Mouse (Mus musculus) fat pad, adult 2 months (tissue): ENCODE data around the gene Smtnl1.

Source experiments
- DNase-seq: peaks from one replicate; pipeline ENCODE4 v3.0.0-alpha.2; 2011; ENCODE audit warnings: low read depth, low spot score; ENCODE audit errors: extremely low read depth

Smtnl1 gene

DNA sequence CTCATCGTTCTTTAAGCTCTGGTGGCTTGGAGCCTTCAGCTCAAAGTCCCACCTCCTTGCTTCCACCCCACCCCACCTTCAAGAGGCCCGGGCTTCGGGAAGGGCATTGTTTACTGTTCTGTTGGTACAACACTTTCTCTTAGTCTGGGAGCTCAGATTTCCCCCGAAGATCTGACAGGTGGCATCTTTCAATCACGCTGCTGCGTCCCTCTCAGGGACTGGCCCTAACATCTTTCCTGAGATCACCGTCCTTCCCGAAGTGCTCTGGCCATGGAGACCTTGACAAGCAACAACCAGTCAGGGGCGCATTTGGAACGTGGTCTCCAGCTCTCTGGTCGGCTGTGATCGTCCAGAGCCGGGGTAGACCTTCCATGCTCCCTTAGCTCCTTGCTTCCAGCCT is at the start of gene Smtnl1:
Gene Smtnl1, minus strand, starts transcription at position 101 of the 400 bp plus-strand sequence.
- DNase-seq: no peak

DNA sequence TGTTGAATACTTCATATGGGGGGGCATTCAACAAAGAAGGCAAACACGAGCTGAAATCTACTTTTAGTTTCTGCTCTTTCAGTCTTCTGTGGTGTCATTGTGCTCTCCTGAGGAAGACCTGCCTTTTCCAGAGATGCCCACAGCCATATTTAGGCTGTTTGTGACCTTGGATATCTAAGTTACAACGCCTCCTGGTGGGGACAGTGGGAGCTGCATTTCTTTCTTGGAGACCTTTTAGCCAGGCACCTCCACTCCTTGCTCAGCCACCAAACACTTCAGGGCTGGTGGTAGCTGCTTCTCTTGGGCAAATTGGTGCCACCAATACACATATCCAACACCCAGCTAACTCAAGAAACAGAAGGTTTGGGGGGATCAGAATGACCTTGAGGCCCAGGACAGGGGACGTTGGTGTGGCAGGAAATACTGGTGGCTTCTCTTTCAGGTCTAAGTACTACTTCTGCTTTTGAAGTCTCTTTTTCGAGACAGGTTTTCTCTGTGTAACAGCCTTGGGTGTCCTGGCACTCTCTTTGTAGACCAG is 48.2 kb upstream of the Smtnl1 start:
- DNase-seq: no peak

DNA sequence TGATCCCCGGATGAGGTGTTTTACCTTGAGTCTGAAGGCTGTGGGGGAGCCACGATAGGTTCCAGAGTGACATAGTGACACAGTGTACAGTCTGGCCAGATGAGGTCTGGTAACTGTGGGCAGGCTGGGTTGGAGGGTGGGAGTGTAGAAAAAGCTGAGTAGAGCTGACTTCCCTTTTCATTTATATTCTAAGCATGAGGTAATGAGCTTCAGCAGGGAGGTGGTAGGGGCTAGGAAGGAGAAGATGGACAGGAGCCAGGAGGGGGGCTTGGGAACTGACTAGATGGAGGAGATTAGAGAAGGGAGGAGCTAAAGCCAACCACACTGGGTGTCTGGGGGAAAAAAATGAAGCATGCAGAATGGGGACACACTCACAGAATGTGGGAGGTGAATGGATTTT is 46.5 kb upstream of the Smtnl1 start:
- no peak for DNase-seq

DNA sequence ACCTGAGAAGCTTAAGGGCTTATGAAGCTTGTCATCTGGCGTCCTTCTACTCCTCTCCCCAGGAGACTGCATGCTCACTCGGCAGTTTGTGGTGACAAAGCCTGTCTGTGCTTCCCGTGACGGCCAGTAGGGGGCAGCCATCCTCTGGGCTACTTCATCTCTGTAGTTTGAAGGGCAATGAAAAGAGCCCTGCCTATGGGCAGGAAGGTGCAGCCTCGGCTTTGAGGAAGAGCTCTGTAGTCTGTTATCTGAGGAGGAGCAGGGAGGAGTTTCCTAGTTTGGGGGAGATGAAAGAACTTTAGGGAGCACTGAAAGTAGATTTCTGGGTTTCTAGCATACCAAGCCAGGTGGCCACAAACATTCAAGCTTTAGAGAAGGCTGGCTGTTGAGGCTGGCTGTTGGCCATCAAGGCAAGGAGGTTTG is 46.1 kb upstream of the Smtnl1 start:
- DNase-seq: no peak

DNA sequence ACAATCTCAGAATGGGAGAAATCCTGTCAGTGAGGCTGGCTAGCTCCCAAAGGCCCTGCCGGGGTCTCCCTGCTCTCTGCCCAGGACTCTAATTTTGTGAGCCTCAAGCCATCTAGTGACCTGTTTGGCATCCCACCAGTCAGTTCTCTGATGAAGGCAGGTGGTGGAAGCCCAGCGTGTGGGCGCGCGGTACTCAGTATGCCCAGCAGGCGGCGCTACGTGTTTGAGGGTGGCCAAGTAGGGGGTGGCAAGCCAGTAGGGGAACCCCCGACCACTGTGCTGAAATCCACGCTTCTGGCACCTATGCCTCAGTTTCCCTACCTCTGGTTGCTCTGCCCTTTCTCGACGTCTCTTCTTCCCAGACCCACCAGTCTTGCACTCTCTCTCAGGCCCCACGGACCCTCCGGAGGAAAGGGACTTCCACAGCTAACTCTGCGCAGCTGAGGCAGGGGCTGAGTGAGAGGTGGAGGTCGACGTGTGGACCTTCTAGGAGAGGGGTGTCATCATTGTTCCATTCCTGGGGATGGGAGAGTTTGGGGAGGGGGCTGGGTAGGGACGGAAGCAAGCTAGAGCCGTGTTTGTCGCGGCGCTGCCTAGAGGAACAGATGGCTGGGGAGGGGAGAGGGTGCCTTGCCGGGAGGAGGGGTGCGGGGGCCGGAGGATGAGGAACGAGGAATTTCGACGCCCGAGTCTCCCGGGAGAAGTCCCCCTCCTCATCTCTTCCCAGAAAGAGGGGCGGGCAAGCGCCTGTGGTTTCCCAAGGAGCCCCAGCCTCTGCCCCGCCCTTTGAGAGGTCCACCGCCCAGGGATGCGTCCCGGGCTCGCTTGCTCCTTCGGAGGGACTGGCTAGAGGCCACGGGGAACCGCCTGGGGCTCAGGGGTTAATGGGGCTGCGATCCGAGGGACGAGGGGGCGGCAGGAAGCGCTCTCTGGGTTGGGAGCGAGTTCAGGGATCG is 43.4 kb upstream of the Smtnl1 start:
- DNase-seq: no peak

DNA sequence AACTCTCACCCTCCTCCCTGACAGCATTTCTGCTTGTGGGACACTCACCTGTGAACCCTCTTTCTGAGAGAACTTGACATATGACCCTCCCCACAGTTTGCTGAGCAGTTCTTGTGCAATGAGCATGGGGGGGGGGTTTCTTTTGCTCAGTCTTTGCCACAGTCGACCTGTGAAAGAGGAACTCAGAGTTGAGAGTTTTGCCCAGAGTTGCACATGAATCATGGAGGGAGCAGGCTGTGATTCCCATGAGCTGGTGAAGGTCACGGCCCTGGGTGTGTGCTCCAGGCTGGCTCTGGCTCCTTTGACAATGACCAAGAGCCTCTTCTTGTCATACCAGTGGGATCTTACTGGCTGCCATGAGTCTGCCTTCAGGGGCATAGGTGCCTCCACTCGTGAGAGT is 39.8 kb upstream of the Smtnl1 start:
- DNase-seq: no peak

DNA sequence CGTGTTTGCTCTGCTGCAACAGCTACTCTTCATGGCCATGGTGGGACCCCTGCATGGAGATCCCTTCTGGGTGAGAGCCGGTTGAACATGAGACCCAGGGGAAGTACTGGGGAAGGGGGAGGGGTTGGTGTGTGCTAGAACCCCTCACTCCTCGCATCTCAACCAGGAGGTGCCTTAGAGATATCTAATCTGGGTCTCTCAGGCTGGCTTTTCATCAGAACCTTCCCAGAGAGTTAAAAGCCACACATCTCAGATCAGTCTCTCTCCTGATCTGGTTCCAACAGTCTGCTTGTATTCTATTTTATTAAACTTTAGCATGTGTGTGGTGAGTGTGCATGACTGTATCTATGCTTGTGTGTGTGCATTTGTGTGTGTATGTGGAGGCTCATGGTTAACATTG is 39.0 kb upstream of the Smtnl1 start:
- DNase-seq: no peak

DNA sequence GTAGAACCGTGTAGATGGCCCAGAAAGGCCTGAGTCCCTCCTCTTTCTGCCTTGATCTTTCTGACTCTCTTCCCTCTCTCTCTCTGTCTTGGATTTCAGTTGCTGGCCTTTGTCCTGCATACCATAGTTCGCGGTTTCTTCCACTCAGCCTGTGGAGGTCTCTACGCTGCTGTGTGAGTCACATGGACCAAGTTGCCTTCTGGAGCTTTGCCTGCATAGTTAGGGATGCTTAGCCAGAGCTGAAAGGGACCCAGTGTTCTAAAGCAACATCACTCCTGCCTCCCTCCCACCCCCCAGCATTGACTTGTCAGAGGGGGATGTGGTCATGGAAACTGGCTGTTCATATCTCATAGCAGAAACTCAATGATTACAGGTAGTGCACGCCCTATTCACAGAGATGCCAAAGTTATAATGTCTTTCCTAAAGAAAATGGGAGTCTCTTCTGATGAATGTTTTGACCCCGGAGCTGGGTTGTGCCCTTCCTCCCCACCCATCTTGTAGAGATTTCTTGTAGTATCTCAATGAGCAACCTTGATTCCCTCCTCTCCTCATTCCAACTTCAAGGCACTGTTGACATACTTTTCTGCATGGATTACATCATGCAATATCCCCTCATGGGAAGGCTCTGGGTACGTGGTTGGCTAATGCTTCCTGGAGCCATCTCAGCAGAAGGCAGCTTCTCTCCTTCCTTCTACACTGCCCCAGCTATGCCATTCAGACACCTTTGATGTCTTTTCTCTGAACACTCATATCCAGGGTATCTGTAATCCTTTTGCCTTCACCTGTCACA is 37.7 kb upstream of the Smtnl1 start:
- no peak for DNase-seq

DNA sequence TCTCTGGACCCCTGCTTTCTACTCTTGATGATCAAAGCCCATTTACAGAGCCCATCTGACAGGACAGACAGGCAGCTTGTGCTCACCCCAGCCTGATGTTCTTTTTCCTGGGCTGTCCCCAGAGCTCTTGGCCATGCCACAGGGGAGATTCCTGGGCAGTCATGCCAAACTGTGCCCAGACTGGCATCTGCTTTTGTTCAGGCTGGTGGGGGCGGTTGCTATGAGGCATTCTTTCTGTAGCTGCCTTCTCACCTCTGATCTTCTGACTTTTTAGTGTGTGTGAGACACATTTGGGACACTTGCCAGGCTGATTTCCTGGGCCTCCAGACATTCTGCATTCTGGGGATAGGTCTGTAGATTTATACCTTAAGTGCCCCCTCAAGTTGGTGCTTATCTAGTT is 36.1 kb upstream of the Smtnl1 start:
- DNase-seq: no peak

DNA sequence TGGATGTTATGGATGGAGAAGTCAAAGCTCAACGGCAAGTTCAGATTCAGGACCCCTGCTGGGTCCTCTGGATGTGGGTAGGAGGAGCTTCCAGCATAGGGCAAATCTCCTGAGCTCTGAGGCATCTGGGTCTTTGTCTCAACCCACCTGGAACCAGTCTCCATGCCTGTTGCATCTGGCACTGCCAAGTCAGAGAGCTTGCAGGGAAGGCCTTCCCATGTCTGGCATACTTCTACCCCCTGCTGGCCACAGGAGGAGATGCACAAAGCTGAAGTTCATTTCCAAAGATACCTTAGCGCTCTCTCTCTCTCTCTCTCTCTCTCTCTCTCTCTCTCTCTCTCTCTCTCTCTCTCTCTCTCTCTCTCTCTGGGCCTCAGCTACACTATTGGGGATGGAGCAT is 33.3 kb upstream of the Smtnl1 start:
- no peak for DNase-seq

DNA sequence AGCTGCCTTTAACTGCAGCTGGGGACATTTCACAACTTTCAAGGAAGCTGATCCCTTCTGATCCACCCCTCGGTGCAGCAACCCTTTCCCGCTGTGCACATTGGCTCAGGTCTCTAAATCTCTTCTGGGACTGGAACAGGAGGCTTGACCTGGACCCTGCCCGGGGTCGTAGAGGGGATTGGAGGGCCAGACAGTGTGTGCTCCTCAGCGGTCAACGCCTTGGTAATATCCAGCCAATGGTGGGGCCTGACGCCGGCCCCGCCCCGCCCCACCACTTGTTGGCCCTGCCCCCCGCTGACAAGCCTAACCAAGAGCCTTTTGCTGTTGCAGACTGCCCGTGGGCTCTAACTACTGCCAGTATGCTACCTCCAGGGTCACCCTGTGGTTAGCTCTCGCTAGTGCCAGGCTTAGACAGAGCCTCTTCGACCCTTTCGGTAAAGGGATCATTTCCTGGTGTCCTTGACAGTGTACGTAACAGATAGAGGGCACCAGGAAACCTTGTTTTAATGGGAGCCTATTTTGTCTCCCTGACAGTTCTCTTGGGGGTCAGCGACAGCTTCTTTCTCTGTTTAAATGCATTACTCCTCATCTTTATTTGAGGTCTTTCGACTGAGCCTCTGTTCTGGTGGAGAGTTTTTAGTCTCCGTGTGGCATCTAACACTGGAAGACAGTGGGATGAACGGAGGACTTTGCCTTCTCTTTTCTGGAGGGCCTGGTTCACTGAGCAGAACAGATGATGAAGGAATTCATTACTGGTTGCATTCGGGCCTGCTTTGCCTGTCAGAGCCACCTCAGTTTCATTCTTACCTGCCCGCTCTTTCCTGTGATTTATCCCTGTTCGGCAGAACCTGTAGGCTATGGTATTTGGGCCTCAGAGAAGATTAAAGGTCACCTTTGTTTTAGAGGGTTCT is 28.9 kb upstream of the Smtnl1 start:
- no peak for DNase-seq

DNA sequence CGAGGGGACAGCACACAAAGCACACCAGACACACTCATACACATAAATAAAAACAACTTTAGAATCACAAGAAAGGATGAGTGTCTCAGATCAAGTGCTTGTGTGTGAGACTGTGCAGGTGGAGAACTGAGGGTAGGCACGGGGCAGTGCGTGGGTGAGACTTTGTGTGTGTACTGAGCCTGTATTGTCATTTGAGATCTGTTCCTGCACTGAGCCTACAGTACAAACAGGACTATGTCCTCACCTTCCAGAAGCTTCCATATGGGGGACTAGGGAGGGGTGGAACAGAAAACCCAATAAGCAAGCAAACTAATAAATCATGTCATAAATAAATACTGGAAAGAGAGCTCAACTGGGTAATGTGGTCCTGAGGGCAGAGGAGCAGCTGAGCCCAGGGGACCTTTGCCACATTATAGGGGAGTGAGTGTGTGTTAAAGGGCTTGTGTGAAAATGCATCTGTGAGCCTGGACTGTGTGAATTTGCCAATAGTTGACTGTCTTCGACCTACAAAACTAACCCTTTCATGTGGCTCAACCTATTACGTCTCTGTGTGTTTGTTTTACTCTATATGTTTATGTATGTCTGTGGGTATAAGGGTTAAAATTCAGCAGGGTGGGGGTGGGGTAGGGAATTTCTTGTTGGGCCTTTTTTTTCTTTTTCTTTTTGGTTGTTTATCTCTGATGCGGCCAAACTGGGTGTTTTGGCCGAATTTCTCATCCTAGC is 28.1 kb upstream of the Smtnl1 start:
- no peak for DNase-seq

DNA sequence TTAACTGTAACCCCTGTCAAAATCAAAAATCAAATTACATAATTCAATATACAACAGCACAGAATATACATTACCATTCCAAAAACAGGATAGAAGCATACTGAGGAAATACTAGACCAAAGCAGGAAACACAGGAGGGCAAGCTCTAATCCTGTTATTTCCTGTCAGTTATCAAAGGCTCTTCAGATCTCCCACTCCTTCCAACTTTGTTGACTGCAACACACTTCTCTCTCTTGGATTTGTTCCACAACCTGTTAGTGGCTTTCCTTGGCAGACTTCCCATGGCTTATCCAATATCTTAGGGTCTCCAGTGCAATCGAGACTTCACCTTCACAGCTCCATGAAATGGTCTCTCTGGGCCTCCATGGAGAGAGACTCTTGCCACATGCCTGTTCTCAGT is 22.8 kb upstream of the Smtnl1 start:
- no peak for DNase-seq

DNA sequence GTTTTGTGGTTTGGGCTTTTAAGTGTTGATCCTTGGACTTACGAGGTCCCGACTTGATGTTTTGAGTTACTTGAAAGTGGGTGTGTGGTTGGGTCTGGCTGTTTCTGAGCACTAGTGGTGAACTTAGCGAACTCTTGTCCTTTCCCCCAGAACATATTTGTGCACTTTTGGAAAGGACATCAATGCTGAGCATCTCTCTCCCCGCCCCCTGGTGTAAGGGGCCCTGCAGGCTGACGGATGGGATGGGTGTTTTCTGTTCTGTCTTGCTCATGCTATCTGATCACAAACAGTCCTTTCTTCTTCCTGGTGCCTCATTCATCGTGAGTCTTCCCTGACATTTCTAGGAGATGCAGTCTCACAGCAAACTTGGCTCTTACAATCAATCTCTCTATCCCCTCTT is 21.2 kb upstream of the Smtnl1 start:
- DNase-seq: no peak

DNA sequence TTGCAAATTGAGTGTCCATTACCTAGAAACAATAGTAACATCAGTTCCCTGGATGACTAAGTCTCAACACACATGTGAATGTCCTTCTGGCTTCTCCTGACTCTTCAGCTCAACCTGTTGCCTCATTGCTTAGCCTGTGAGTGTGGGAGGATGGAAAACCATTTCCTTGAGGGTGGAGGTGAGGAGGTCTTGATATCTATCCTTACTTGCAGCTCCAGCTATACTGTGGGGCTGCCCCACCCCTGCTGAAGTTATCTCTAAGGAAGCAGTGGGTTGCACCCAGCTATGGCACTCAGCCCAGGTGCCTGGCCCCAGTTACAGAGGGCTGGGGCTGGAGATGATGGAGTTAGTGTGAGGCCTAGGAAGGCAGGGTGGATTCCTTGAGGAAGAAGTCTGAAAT is 19.5 kb upstream of the Smtnl1 start:
- DNase-seq: no peak

DNA sequence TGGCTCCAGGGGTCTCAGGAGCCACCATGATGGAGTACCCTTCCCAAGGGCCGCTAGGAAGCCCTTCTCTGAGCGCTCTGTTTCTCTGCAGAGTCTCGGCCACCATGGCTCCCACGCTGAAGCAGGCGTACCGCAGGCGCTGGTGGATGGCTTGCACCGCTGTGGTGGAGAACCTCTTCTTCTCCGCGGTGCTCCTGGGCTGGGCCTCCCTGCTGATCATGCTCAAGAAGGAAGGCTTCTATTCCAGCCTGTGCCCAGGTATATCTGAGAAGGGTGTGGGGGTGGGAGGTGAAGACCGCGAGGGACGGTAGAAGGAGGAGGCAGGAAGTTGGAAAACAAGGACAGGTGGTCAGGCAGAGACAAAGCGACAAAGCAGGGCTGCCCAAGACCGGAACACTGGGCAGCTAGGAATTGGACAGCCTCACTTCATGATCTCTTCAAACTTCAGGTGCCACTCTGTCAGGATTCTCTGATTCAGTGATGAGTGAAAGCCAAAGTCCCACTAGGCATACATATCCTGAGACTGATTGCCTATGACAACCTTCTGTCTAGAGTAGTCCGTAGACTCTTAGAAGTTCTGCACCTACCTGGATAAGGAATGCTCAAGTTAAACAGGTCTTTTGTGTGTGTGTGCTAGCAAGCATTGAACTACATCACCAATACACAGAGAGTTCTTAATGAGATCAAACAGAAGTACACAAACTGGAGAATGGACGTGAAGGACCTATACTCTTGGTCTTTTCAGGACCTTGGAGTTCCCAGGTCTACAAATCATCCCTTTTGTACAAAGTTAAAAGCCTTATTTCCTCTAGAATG is 18.5 kb upstream of the Smtnl1 start:
- DNase-seq: no peak

DNA sequence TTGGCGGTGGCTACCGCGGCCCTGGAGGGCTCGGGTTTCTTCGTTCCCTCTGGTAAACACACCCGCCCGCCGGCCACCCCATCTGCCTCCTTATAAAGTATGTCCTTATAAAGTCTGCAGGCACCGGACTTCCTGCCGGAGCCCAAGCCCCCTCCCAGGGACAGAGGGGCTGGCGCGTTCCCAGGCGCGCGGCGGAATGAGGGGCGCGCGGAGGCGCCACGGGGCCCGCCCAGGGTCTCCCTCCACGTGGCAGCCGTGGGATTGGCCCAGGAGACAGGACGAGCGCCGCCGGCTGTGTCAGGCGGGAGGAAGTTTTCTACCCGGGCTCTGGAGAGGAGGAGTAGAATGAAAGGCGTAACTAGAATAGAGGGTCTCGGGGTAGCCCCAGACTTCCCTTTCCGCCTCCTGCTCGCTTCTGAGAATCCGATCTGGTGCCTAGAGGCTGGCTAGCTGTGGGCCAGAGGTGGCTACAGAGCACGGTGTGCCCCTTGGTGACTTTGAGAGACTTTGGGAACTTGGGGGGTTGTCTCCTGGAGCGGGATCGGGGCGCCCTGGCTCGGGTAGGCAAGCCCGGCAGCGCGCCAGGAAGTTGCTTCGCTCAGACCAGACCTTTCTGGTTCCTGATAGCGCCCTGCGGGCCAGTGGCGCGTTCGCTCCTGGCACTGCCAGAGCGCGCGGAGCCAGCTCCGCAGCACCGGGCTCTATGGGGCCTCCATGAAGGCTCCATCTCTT is 17.7 kb upstream of the Smtnl1 start:
- DNase-seq: no peak
